In the genomic region with DNA sequence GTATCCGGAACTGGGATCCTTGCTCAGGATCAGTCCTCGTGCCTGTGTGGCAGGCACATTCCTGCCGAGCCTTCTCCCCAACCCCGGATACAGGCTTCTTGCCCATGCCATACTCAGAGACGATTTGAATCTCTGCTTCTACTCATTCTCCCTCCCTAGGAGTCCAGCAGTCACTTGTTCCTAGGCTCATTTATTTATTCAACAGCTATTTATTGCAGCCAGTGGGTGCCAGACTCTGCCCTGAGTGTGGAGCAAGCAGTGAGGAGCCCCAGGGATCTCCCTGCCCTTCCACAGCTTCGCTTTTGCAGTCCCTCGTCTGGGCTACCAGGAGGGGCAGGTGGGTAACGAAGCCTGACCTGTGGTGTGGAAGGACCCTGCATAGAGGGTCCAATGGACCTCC, we compare ENCODE assay signal across 21 mouse cellular contexts.
"Had no signal": no experiment of that assay in that cellular context is flagged by ENCODE, and none has a peak within 500 bp of the region (broad histone marks: within the 10 kb centered on the region; RNA-seq: fewer than 3 reads in every experiment).

No protein-coding gene starts in this region.

- ATAC-seq: liver, embryonic 12.5 days; midbrain, embryonic 15.5 days had no signal

- H3K27ac ChIP-seq: kidney, embryonic 15.5 days; left cerebral cortex, adult 2 months; liver, embryonic 12.5 days; liver, embryonic 15.5 days; lung, embryonic 15.5 days; midbrain, embryonic 10.5 days; midbrain, embryonic 15.5 days; neural tube, embryonic 12.5 days; neural tube, embryonic 15.5 days had no signal

- H3K36me3 ChIP-seq: kidney, embryonic 15.5 days; liver, embryonic 12.5 days; liver, embryonic 15.5 days; lung, embryonic 15.5 days; midbrain, embryonic 10.5 days; midbrain, embryonic 15.5 days; neural tube, embryonic 12.5 days; neural tube, embryonic 15.5 days had no signal

- H3K4me1 ChIP-seq: lung, embryonic 15.5 days; midbrain, embryonic 10.5 days; midbrain, embryonic 15.5 days; neural tube, embryonic 12.5 days; neural tube, embryonic 15.5 days had no signal

- H3K27me3 ChIP-seq: liver, embryonic 15.5 days; midbrain, embryonic 15.5 days; neural tube, embryonic 12.5 days; neural tube, embryonic 15.5 days had no signal

- H3K4me2 ChIP-seq: kidney, embryonic 15.5 days; liver, embryonic 12.5 days; liver, embryonic 15.5 days; lung, embryonic 15.5 days; midbrain, embryonic 15.5 days; neural tube, embryonic 12.5 days; neural tube, embryonic 15.5 days had no signal

- H3K9me3 ChIP-seq: kidney, embryonic 15.5 days; liver, embryonic 12.5 days; liver, embryonic 15.5 days; lung, embryonic 15.5 days; megakaryocyte, embryonic 14.5 days; midbrain, embryonic 10.5 days; midbrain, embryonic 15.5 days; neural tube, embryonic 12.5 days; neural tube, embryonic 15.5 days had no signal

- H3K9ac ChIP-seq: kidney, embryonic 15.5 days; liver, embryonic 12.5 days; liver, embryonic 15.5 days; lung, embryonic 15.5 days; midbrain, embryonic 15.5 days; neural tube, embryonic 12.5 days; neural tube, embryonic 15.5 days had no signal

- H3K4me3 ChIP-seq: kidney, embryonic 15.5 days; left cerebral cortex, adult 2 months; liver, embryonic 12.5 days; liver, embryonic 15.5 days; lung, embryonic 15.5 days; megakaryocyte, embryonic 14.5 days; midbrain, embryonic 10.5 days; midbrain, embryonic 15.5 days; neural tube, embryonic 12.5 days; neural tube, embryonic 15.5 days had no signal

- DNase-seq: kidney, adult 11 months; kidney, adult 8-10 months; kidney, postnatal 36 days; layer of hippocampus, postnatal 36 days; lung, adult 18-20 months; lung, postnatal 10 days; lung, postnatal 36 days; right cerebral cortex, postnatal 25 days; thymus, adult 2 months; thymus, postnatal 14 days; thymus, postnatal 4 days had no signal
